Mouse (Mus musculus) myocyte (in vitro differentiated cells): ENCODE measurements around the gene Itsn1. TPM values are rescaled to one million over a fixed set of nuclear protein-coding genes. Genes with fewer than 3 reads are reported as not detected.

Experiments
- H3K27me3 ChIP-seq: one replicate; pipeline ENCODE4 v1.6.1; 2011; ENCODE audit not compliant: control insufficient read depth, insufficient read depth, insufficient read length
- H3K36me3 ChIP-seq: one replicate; pipeline ENCODE4 v1.6.1; 2011; ENCODE audit not compliant: control insufficient read depth, insufficient read depth
- H3K4me2 ChIP-seq: one replicate; pipeline ENCODE4 v1.6.1; 2011; ENCODE audit warnings: low read depth, control low read depth
- H3K4me3 ChIP-seq: one replicate; pipeline ENCODE4 v1.5.1; 2011; ENCODE audit warnings: mild to moderate bottlenecking, control low read depth, moderate library complexity
- H3K79me2 ChIP-seq: one replicate; pipeline ENCODE4 v1.6.1; 2011; ENCODE audit not compliant: control insufficient read depth, insufficient read depth
- H3ac ChIP-seq: one replicate; pipeline ENCODE4 v1.6.1; 2011; ENCODE audit not compliant: control insufficient read depth, insufficient read length
- CEBPB ChIP-seq: IDR thresholded peaks from 2 replicates; pipeline ENCODE4 v1.6.1; 2011; ENCODE audit warnings: mild to moderate bottlenecking, moderate library complexity; ENCODE audit not compliant: poor library complexity, insufficient read depth, severe bottlenecking
- E2F4 ChIP-seq: IDR thresholded peaks from one replicate; pipeline ENCODE4 v1.6.1; 2011; ENCODE audit warnings: mild to moderate bottlenecking, control low read depth, moderate library complexity; ENCODE audit not compliant: insufficient read depth
- MAX ChIP-seq: IDR thresholded peaks from one replicate; pipeline ENCODE4 v1.6.1; 2011; ENCODE audit warnings: low read depth, mild to moderate bottlenecking, control low read depth
- MYOD1 ChIP-seq, 3 experiments: IDR thresholded peaks; one replicate each; pipeline ENCODE4 v1.6.1; 2011; ENCODE audit warnings: control low read depth in 2 of 3, low read depth in 2 of 3, mild to moderate bottlenecking in 2 of 3, moderate library complexity in 1 of 3; ENCODE audit not compliant: insufficient read length in 2 of 3, control insufficient read depth in 1 of 3
- MYOG ChIP-seq, 3 experiments: IDR thresholded peaks; one replicate each; pipeline ENCODE4 v1.6.1; 2011; ENCODE audit warnings: control low read depth in 2 of 3, low read depth in 2 of 3, mild to moderate bottlenecking in 2 of 3; ENCODE audit not compliant: insufficient read length in 2 of 3, control insufficient read depth in 1 of 3, insufficient read depth in 1 of 3
- POLR2A ChIP-seq: IDR thresholded peaks from one replicate; pipeline ENCODE4 v1.6.1; 2011; ENCODE audit warnings: low read depth, mild to moderate bottlenecking, control low read depth, moderate library complexity; ENCODE audit not compliant: insufficient read length
- POLR2AphosphoS2 ChIP-seq: IDR thresholded peaks from one replicate; pipeline ENCODE4 v1.6.1; 2011; ENCODE audit warnings: low read depth, control low read depth; ENCODE audit not compliant: insufficient read length
- REST ChIP-seq: IDR thresholded peaks from one replicate; pipeline ENCODE4 v1.6.1; 2011; ENCODE audit warnings: mild to moderate bottlenecking, control low read depth, moderate library complexity; ENCODE audit not compliant: insufficient read depth, insufficient read length
- SRF ChIP-seq: IDR thresholded peaks from one replicate; pipeline ENCODE4 v1.6.1; 2011; ENCODE audit warnings: low read depth; ENCODE audit not compliant: control insufficient read depth, insufficient read length
- TCF12 ChIP-seq: IDR thresholded peaks from one replicate; pipeline ENCODE4 v1.6.1; 2011; ENCODE audit warnings: mild to moderate bottlenecking, control low read depth; ENCODE audit not compliant: poor library complexity, insufficient read depth, severe bottlenecking
- TCF3 ChIP-seq: IDR thresholded peaks from one replicate; pipeline ENCODE4 v1.6.1; 2011; ENCODE audit warnings: low read depth, control low read depth; ENCODE audit not compliant: insufficient read length
- USF1 ChIP-seq: IDR thresholded peaks from one replicate; pipeline ENCODE4 v1.6.1; 2011; ENCODE audit warnings: low read depth, mild to moderate bottlenecking, control low read depth, moderate library complexity
- polyA plus RNA-seq: library from polyadenylated mRNA; unstranded; fragments of >200 nt; fragmentation: generic; extraction: Trizol; gene quantifications from one replicate; pipeline ENCODE4 v1.2.1, GENCODE M21; 2012; ENCODE audit warnings: missing spikeins

The Itsn1 gene
- polyA plus RNA-seq, 1 experiment: 27.5 TPM

- H3K4me3 ChIP-seq: no peak overlapping the region
- H3ac ChIP-seq: no peak overlapping the region
- peaks cover 7% of the 10 kb centered on the region for H3K36me3 ChIP-seq
- TF ChIP-seq POLR2AphosphoS2 (no peak), MAX (no peak), SRF (no peak), TCF12 (no peak), CEBPB (no peak), POLR2A (no peak), USF1 (no peak), TCF3 (no peak), E2F4 (no peak), REST (no peak), MYOG (IDR thresholded peaks at IDR 0.05; ENCODE audit: control insufficient read depth in 1 of 3, insufficient read depth in 1 of 3, insufficient read length in 2 of 3, low read depth in 2 of 3) (no peak), MYOD1 (IDR thresholded peaks at IDR 0.05; ENCODE audit: control insufficient read depth in 1 of 3, insufficient read length in 2 of 3, low read depth in 2 of 3) (no peak)
- H3K4me2 ChIP-seq: no peak overlapping the region
- no peaks in the 10 kb centered on the region for H3K27me3 ChIP-seq
- H3K79me2 ChIP-seq: no peaks in the 10 kb centered on the region
These were observed 60.6 kb downstream of the Itsn1 start for GRCm38 (mm10) chr16:91789728-91790127.

GRCm38 (mm10) chr16:91792477-91793196 lies 63.6 kb downstream of the Itsn1 start:
- Histone ChIP-seq H3K36me3 (peaks cover 7% of the 10 kb centered on the region), H3K27me3 (no peaks in the 10 kb centered on the region), H3K79me2 (no peaks in the 10 kb centered on the region), H3ac (no peak overlapping the region), H3K4me3 (no peak overlapping the region), H3K4me2 (no peak overlapping the region)
- no peak for TF ChIP-seq E2F4

- TF ChIP-seq POLR2A: no peak
- no peak for TF ChIP-seq POLR2AphosphoS2
- no peak overlapping the region for H3ac ChIP-seq
- no peak overlapping the region for H3K4me3 ChIP-seq
- H3K4me2 ChIP-seq: no peak overlapping the region
- H3K36me3 ChIP-seq: peaks cover 7% of the 10 kb centered on the region
- H3K79me2 ChIP-seq: no peaks in the 10 kb centered on the region
- no peaks in the 10 kb centered on the region for H3K27me3 ChIP-seq
These were observed 64.6 kb downstream of the Itsn1 start for GRCm38 (mm10) chr16:91793507-91794278.

GRCm38 (mm10) chr16:91794306-91794705 lies 65.2 kb downstream of the Itsn1 start:
- Histone ChIP-seq H3K4me3 (no peak overlapping the region), H3ac (no peak overlapping the region), H3K27me3 (no peaks in the 10 kb centered on the region), H3K36me3 (peaks cover 7% of the 10 kb centered on the region), H3K4me2 (no peak overlapping the region), H3K79me2 (no peaks in the 10 kb centered on the region)
- no peak for TF ChIP-seq E2F4
- no peak for TF ChIP-seq CEBPB
- no peak for TF ChIP-seq POLR2A
- no peak for TF ChIP-seq TCF3
- no peak for TF ChIP-seq USF1
- no peak for TF ChIP-seq TCF12
- TF ChIP-seq MYOG (IDR thresholded peaks at IDR 0.05; ENCODE audit: control insufficient read depth in 1 of 3, insufficient read depth in 1 of 3, insufficient read length in 2 of 3, low read depth in 2 of 3): no peak
- no peak for TF ChIP-seq MYOD1 (IDR thresholded peaks at IDR 0.05; ENCODE audit: control insufficient read depth in 1 of 3, insufficient read length in 2 of 3, low read depth in 2 of 3)
- no peak for TF ChIP-seq MAX
- no peak for TF ChIP-seq SRF
- TF ChIP-seq REST: no peak
- no peak for TF ChIP-seq POLR2AphosphoS2

- Histone ChIP-seq H3K36me3 (peaks cover 7% of the 10 kb centered on the region), H3K27me3 (no peaks in the 10 kb centered on the region), H3K4me2 (no peak overlapping the region), H3K79me2 (no peaks in the 10 kb centered on the region), H3ac (no peak overlapping the region), H3K4me3 (no peak overlapping the region)
- TF ChIP-seq POLR2A (no peak), REST (no peak)
These were observed 66.0 kb downstream of the Itsn1 start for GRCm38 (mm10) chr16:91795044-91795443.
